12 mouse cellular contexts compared by ENCODE assay signal in genomic region chr1:36496719-36497118, GRCm38 (mm10). TPM values are rescaled to one million over a fixed set of nuclear protein-coding genes. Genes with fewer than 3 reads are reported as not detected.
DNase-seq lines count a peak whose midpoint lies in the region; ATAC-seq and TF ChIP-seq lines count a peak whose summit lies in the region.
"Had no signal": no experiment of that assay in that cellular context is flagged by ENCODE, and none has a peak within 500 bp of the region (broad histone marks: within the 10 kb centered on the region; RNA-seq: fewer than 3 reads in every experiment).

No protein-coding gene starts in this region.

- H3K27ac ChIP-seq in embryonic facial prominence, embryonic 14.5 days (replicated peaks; ENCODE audit: low read depth, low read length), result no peak overlapping the region
- no peak overlapping the region for H3K27ac ChIP-seq in embryonic facial prominence, embryonic 10.5 days (replicated peaks)
- no peak overlapping the region for H3K27ac ChIP-seq in left cerebral cortex, adult 2 months
- H3K27ac ChIP-seq: limb, embryonic 12.5 days had no signal

- H3K4me2 ChIP-seq in embryonic facial prominence, embryonic 14.5 days (ENCODE audit: low read depth, low read length), result no peak overlapping the region
- H3K4me2 ChIP-seq: limb, embryonic 12.5 days had no signal

- ATAC-seq in embryonic facial prominence, embryonic 14.5 days (ENCODE audit: low read depth), result no peak

- H3K4me1 ChIP-seq in embryonic facial prominence, embryonic 14.5 days (ENCODE audit: control insufficient read depth, insufficient read depth, low read length), result peaks cover 7% of the 10 kb centered on the region; the same call in 1 of the 2 replicates
- H3K4me1 ChIP-seq in embryonic facial prominence, embryonic 10.5 days, result peaks cover 18% of the 10 kb centered on the region

- no peak overlapping the region for H3K9ac ChIP-seq in embryonic facial prominence, embryonic 14.5 days (ENCODE audit: low read depth, low read length)
- H3K9ac ChIP-seq: limb, embryonic 12.5 days had no signal

- peaks cover 14% of the 10 kb centered on the region for H3K36me3 ChIP-seq in embryonic facial prominence, embryonic 14.5 days (ENCODE audit: control insufficient read depth, insufficient read depth, low read length)
- H3K36me3 ChIP-seq in embryonic facial prominence, embryonic 10.5 days (replicated peaks), result peaks cover 22% of the 10 kb centered on the region

- no peaks in the 10 kb centered on the region for H3K9me3 ChIP-seq in embryonic facial prominence, embryonic 14.5 days (ENCODE audit: control insufficient read depth, low read length)
- H3K9me3 ChIP-seq in embryonic facial prominence, embryonic 10.5 days, result 0 out of 2 replicates have a peak, but pooled peaks cover 3% of the 10 kb centered on the region
- H3K9me3 ChIP-seq: limb, embryonic 12.5 days had no signal

- intact Hi-C loops in left cerebral cortex, adult 2 months (cut with DNase I), result no loop called here
- intact Hi-C loops in left cerebral cortex, postnatal 4 days (cut with DNase I), result loop anchor here (10.0 kb wide), 1 partner anchor 152 kb away; no protein-coding TSS in a partner anchor

- peak; percentile 48 for TF ChIP-seq CTCF in left cerebral cortex, adult 2 months (IDR thresholded peaks at IDR 0.05)

- no peak overlapping the region for H3K4me3 ChIP-seq in embryonic facial prominence, embryonic 14.5 days (ENCODE audit: low read depth, low read length)
- H3K4me3 ChIP-seq in embryonic facial prominence, embryonic 10.5 days, result no peak overlapping the region
- H3K4me3 ChIP-seq in left cerebral cortex, adult 2 months, result no peak overlapping the region
- H3K4me3 ChIP-seq: limb, embryonic 12.5 days had no signal

- peak; percentile 31 for DNase-seq in embryonic facial prominence, embryonic 14.5 days (ENCODE audit: low spot score)
- no peak for DNase-seq in embryonic facial prominence, embryonic 10.5 days (ENCODE audit: low spot score)
- no peak for DNase-seq in left cerebral cortex, adult 2 months (ENCODE audit: extremely low spot score in 1 of 2, low spot score in 2 of 2)
- DNase-seq in left cerebral cortex, postnatal 4 days, result no peak
- peak; percentile 60 for DNase-seq in 416B (ENCODE audit: low read depth)
- DNase-seq in ZHBTc4 (ENCODE audit: low read depth, low spot score), result peak; percentile 32
- no peak for DNase-seq in urinary bladder, postnatal 10 days (ENCODE audit: low spot score)
- DNase-seq in urinary bladder, postnatal 25 days (ENCODE audit: low spot score), result no peak
- DNase-seq: right cerebral cortex, adult 18-20 months had no signal

- H3K27me3 ChIP-seq in embryonic facial prominence, embryonic 14.5 days (replicated peaks; ENCODE audit: control insufficient read depth, insufficient read depth, low read length), result no peaks in the 10 kb centered on the region
- H3K27me3 ChIP-seq in embryonic facial prominence, embryonic 10.5 days (replicated peaks; ENCODE audit: low read depth, poor library complexity, severe bottlenecking), result no peaks in the 10 kb centered on the region
- H3K27me3 ChIP-seq: limb, embryonic 12.5 days had no signal

- WGBS in embryonic facial prominence, embryonic 14.5 days, result 30% methylated on average over 2 of the region's 2 CpGs
- WGBS in embryonic facial prominence, embryonic 10.5 days, result 63% methylated on average over 2 of the region's 2 CpGs

RNA-seq across cellular contexts. Expression of gene Cnnm3, which starts 14.9 kb away (rescaled TPM):
- polyA plus RNA-seq in embryonic facial prominence, embryonic 14.5 days (2014; fragmentation: Nextera tagmentation; extraction: Ambion mirVana), result 4.8 and 5.1 TPM in 2 replicates
- 3.5 and 3.6 TPM in 2 replicates for polyA plus RNA-seq in embryonic facial prominence, embryonic 10.5 days (2016; fragmentation: Nextera tagmentation; extraction: Ambion mirVana)
- 10 to 100 TPM; 29.8 to 34.9 TPM for total RNA-seq in left cerebral cortex, adult 2 months (2021)
- 10 to 100 TPM; 39.3 to 40.0 TPM for total RNA-seq in left cerebral cortex, postnatal 4 days (2021)

RNA-seq across cellular contexts. Expression of gene Cnnm4, which starts 25.3 kb away (rescaled TPM):
- 13.5 and 13.9 TPM in 2 replicates for polyA plus RNA-seq in embryonic facial prominence, embryonic 14.5 days (2014; fragmentation: Nextera tagmentation; extraction: Ambion mirVana)
- polyA plus RNA-seq in embryonic facial prominence, embryonic 10.5 days (2016; fragmentation: Nextera tagmentation; extraction: Ambion mirVana), result 16.2 and 16.4 TPM in 2 replicates
- 10 to 100 TPM; 13.2 to 13.8 TPM for total RNA-seq in left cerebral cortex, adult 2 months (2021)
- total RNA-seq in left cerebral cortex, postnatal 4 days (2021), result 10 to 100 TPM; 13.6 to 14.3 TPM

RNA-seq across cellular contexts. Expression of gene Ankrd23, which starts 40.0 kb away (rescaled TPM):
- 12.3 and 13.2 TPM in 2 replicates for polyA plus RNA-seq in embryonic facial prominence, embryonic 14.5 days (2014; fragmentation: Nextera tagmentation; extraction: Ambion mirVana)
- polyA plus RNA-seq in embryonic facial prominence, embryonic 10.5 days (2016; fragmentation: Nextera tagmentation; extraction: Ambion mirVana), result 15.5 and 16.6 TPM in 2 replicates
- 1 to 10 TPM; 5.0 to 8.1 TPM for total RNA-seq in left cerebral cortex, adult 2 months (2021)
- total RNA-seq in left cerebral cortex, postnatal 4 days (2021), result 1 to 10 TPM; 8.3 to 8.6 TPM

RNA-seq across cellular contexts. Expression of gene Gm42417, which starts 42.5 kb away (rescaled TPM):
- polyA plus RNA-seq in embryonic facial prominence, embryonic 14.5 days (2014; fragmentation: Nextera tagmentation; extraction: Ambion mirVana), result not detected in 2 replicates
- polyA plus RNA-seq in embryonic facial prominence, embryonic 10.5 days (2016; fragmentation: Nextera tagmentation; extraction: Ambion mirVana), result 0.54 TPM in 1 of 2 replicates, not detected in the other
- total RNA-seq in left cerebral cortex, adult 2 months (2021), result not detected
- total RNA-seq in left cerebral cortex, postnatal 4 days (2021), result not detected
- polyA plus RNA-seq: heart, embryonic 14.5 days; stomach, embryonic 16.5 days had no signal

RNA-seq across cellular contexts. Expression of gene Ankrd39, which starts 50.5 kb away (rescaled TPM):
- 19.5 and 20.0 TPM in 2 replicates for polyA plus RNA-seq in embryonic facial prominence, embryonic 14.5 days (2014; fragmentation: Nextera tagmentation; extraction: Ambion mirVana)
- polyA plus RNA-seq in embryonic facial prominence, embryonic 10.5 days (2016; fragmentation: Nextera tagmentation; extraction: Ambion mirVana), result 18.9 and 20.3 TPM in 2 replicates
- total RNA-seq in left cerebral cortex, adult 2 months (2021), result 10 to 100 TPM; 12.0 to 14.8 TPM
- total RNA-seq in left cerebral cortex, postnatal 4 days (2021), result 10 to 100 TPM; 13.4 to 15.1 TPM

Comparison
In these comparisons a context has a peak if more than half of its experiments do, and no peak if none do; other contexts are left out.
1. DNase-seq: peak in embryonic facial prominence, embryonic 14.5 days (single experiment), 416B (single experiment) and ZHBTc4 (single experiment); none in embryonic facial prominence, embryonic 10.5 days (single experiment), left cerebral cortex, adult 2 months (0 of 2), left cerebral cortex, postnatal 4 days (single experiment), urinary bladder, postnatal 10 days (single experiment) and urinary bladder, postnatal 25 days (single experiment).